Mouse (Mus musculus) lung, postnatal 0 days (tissue): ENCODE measurements around the gene Pxt1.

Experiments
- CTCF ChIP-seq: IDR thresholded peaks from 2 replicates; pipeline ENCODE4 v1.5.1; 2016; ENCODE audit warnings: antibody characterized with exemption, mild to moderate bottlenecking
- EP300 ChIP-seq: IDR thresholded peaks from 2 replicates; pipeline ENCODE4 v1.6.1; 2016; ENCODE audit warnings: antibody characterized with exemption, mild to moderate bottlenecking, control low read depth

- TF ChIP-seq EP300 (peak; percentile 77), CTCF (peak; percentile 68)
Measured at GRCm38 (mm10) chr17:28930392-28931074, 13.1 kb downstream of the Pxt1 start.
